Mouse (Mus musculus): Measurements from ENCODE around the gene Tead2.

Tead2 gene

DNA sequence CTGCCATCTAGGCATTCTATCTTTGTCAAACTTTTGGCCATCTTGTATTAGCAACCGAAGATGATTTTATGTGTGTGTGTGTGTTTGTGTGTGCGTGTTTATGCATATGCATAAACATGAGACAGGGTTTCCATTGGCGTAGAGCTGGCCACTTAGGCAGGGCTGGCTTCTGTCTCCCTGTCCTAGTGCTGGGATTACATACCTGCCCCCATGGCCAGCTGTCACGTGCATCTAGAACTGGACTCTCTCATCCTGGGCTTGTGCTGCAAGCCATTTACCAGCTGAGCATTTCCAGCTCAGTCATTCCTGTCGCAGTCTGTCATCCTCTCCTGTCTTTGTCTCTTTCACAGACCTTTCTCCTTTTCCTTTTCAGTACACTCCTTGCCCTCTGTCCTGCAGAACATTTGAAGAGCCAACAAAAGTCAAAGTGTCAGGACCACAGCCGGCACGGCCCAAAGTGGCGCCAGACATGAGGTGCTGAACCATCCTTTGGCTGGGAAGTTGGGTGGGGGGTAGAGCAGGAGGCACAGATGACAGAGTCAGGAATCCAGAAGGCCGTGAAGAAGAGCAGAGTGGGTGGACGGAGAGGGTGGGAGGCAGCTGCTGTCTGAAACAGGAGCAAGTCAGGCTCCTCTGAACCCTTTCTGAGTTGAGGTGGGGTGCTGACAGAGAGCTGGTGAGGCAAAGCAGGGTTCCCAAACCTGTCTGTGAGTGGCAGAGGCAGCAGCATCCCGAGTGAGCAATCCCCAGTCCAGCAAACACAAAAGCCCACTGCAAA lies 41.7 kb downstream of the Tead2 start:
- no peak for DNase-seq (ENCODE audit: low spot score in 2 of 2)

DNA sequence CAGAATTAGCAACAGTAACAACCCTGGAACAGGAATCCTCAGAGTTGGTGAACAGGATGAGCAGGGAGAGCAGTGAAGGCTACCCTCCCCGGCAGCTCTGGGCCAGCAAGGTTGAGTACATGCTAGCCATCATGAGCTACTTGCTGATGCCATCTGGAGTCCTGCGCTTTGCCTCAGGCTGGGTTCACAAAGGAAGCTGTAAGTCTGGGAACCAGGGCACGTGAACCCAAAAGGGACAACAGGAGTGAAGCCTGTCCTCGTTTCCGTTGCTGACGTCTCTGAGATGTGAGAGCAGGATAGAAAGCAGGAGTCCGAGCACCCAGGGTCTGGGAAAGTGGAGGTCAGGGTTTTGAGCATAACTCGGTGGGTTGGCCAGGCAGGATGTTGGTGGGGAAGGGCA lies 43.7 kb downstream of the Tead2 start:
- DNase-seq (ENCODE audit: low spot score in 2 of 2) = no peak

DNA sequence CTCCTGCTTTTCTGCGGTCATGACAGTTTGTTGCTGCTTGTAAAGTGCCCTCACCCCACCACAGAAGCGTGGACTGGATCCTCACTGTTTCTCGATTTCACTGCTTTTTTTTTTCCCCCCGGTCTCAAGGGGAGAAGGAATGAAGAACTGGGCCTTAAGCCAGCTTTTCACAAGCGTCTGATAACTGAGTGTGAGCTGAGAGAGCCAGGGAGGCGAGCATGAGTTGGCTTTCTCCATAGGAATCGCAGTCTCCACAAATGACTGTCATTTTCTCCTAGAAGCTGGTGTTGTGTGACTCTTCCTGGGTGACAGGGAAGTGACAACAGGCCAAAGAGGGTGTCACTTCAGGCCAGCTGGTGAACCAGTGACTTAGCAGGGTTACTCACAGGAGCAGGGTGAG lies 46.7 kb downstream of the Tead2 start:
- DNase-seq (ENCODE audit: low spot score in 2 of 2) = no peak

DNA sequence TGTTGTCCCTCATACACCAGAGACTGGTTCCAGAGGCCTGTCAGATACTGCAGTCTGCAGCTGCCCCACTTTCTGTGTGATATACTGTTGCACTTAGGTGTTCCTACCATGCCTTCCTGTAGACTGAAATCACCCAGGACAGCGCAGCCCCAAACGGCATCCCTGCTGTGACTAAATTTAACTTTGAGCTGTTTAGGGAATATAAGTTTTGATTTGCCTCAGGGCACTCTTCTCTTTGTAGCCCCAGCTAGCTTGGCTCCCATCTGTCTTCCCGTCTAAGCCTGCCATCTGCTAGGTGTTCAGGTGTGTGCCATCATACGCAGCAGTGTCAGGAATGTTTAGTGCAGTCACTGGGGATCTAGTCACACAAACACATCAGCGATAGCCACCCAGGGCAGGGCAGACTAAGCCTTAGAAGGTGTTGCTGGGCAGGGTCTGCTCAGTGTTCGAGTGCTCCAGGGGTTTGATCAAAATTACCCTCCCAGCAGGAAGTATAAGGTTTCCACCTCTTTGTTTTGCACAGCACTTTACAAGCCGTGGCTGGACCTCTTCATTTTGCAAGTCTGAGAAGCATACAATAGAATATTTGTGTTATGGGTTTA lies 47.6 kb downstream of the Tead2 start:
- DNase-seq (ENCODE audit: low spot score in 2 of 2) = no peak

DNA sequence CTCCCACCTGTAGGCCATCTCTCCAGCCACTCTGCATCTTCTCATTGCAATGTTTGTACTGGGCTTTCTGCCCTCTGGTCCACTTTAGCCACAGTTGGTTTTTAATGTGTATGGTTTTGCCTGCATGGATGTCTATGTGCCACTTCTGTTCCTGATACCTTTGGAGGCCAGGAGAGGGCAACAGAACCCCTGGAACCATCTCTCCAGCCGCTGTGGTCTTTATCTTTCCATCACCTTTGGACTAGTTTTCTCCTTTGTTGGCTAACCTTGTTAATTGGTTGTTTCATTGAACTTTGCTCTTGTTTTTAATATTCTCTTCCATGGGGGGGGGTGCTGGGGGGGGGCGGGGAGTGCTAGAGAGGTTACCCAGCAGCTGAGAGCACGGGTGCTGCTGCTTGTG lies 48.8 kb downstream of the Tead2 start:
- no peak for DNase-seq (ENCODE audit: low spot score in 2 of 2)

DNA sequence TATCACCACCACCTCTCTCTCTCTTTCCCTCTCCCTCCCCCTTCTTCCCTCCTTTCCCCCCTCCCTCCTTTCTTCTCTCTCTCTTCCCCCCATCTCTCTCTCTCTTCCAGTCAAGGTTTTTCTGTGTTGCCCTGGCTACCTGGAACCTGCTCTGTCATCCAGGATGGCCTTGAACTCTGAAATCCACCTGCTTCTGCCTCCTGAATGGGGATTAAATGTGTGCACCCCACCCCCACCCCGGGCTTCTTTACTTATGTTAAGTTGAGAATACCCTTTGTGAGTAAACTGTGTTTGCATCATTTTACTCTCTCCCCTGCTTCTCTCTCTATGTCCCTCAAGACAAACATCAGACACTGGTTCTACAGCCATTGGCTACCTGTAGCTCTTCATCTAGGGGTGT lies 50.0 kb downstream of the Tead2 start:
- DNase-seq (ENCODE audit: low spot score in 2 of 2) = no peak

DNA sequence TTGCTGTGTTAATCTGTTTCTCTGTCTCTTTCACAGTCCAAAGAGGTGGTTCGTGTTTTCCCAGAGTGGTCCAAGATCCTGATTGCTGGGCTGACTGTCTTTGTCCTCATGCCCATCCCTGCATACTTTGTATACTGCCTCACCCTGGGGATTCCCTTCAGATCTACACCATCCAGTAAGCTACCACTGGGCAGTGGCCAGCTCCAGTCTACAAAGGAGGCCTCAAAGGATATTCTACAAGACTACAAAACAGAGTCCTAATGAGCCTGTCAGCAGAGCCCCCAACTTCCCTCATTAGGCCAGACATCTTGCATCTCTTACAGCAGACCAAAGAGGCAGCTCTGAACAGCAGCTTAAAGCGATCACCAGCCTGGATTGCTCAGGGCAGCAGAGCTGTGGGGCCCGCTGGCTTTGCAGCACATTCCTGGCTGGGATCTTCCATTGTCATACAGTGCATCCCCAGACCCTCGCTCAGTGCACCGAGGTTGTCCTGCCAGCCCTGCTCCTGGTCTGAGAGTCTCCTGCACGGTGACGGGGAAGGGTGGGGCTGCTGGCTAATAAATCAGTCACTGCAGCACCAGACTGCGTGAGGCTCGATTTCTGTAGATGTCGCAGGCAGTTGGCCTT lies 57.3 kb downstream of the Tead2 start:
- no peak for DNase-seq (ENCODE audit: low spot score in 2 of 2)

DNA sequence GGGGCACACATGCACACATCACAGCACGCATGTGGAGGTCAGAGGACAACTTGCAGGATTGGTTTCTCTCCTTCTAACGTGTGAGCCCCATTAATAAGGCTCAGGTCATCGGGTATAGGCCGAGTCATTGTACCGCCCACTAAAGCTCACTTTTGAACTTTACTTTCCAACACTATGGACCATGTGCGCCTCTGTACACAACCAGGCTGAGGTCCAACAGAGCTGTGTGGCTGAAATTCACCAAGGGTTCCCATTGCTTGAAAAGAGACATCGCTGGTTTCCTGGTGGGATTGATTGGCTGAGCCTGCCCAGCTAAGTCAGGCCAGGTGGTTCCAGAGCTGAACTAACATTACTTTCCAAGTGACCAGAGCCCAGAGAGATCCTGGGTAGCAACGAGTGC lies 58.1 kb downstream of the Tead2 start:
- no peak for DNase-seq (ENCODE audit: low spot score in 2 of 2)

DNA sequence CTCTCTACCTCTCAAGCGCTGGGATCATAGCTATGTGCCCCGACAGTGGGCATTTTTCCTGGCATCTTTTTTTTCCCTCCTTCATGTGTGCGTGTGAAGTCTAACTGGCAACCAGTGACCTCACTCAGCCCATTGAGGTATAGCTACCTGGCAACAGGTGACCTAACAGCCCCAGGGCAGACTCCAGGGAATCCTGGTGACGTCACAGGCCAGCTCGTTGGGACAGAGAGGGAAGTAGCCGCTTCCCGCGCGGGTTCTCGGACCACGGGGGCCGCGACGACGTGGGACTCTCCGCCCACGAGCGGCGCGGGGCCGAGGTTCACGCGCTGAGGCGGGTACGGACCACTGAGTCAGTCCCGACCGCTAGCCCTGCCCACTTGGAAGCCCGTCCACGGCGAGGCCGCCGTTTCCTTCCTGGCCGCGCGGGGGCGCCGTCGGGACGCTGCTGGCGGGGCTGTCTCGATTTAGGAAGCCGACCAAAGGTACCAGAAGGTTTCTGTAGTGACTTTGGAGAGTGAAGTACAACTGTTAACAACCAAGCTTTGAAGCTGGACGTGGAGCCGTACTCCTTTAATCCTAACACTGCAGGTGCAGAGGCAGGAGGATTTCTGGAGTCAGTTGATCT lies 61.7 kb downstream of the Tead2 start, which contains the start of gene Slc6a21:
TSS of gene Slc6a21 (plus strand) at position 378 of the 625 bp plus-strand sequence.
- peak; percentile 76 to 93 for DNase-seq (ENCODE audit: low spot score in 2 of 2)

Data from spleen, postnatal 4 days (tissue).